Mouse (Mus musculus) thymus, postnatal 14 days (tissue): ENCODE measurements at regions not wholly inside any gene's neighbourhood (a gene's known extent, or its start where the extent isn't known, plus 50 kb on each side); places are given as distances from the start of the nearest gene placed in this dataset.
A peak's percentile ranks its signal among the peaks of the same experiment; 100 is the strongest.

Source experiments
- DNase-seq: peaks from one replicate; pipeline ENCODE4 v3.0.0; 2021

DNA sequence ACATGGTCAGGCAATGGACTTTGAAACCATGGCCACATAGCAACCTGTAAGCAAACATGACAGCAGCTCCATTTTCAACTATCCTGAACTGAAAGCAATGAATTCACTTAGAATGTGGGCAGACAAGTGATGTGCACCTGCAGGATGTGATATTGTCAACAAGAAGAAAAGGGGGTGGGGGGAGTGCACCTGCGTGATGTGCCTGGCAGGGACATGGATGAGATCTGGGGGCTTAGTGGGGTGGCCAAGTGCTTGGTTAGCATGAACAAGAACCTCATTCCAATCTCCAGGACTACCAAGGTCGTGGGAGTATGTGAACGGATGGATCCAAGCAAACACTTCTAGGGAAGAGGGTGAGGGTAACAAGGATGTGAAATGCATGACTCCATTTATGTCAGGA is 453.1 kb upstream of the Hs6st1 start:
- peak; percentile 85 for DNase-seq

GRCm38 (mm10) chr1:35619476-35619875 is 448.7 kb upstream of the Hs6st1 start:
- no peak for DNase-seq

DNA sequence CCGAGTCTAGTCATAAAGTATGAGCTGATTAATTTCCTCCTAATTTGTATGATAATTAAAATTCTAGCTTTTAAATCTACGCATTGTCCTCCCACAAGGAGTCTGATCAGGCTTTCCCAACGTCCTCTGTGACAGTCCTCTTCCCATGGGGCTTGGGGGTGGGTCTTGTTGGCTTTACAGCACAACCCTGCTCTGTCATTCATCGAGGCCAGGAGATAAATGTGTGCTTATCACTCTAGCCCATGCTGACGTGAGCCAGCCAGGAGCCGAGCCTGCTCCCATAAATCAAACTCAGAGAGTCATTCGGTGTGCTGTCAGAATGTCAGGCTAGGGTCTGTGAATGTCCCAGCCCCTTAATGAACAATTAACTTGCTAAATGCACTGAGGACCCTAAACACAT is 425.6 kb upstream of the Hs6st1 start:
- no peak for DNase-seq

- peak; percentile 84 for DNase-seq
Measured at GRCm38 (mm10) chr1:35653119-35653956, 414.9 kb upstream of the Hs6st1 start.

DNA sequence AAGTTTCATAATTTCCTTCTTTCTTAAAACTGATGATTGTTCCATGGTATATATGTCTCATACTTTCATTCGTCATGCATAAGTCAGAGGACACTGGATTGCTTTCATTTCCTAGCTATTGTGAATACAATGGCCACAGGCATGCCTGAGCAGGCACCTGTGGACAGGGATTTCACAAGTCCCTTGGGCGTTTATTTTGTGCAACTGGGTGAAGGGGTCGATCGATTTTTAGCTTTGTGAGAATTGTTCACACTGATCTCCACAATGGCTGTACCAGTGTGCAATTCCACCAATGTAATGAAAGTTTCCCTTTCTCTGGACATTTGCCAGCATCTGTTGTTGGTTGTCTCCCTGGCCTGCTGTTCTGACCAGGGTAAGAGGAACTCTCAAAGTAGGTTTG is 405.2 kb upstream of the Hs6st1 start:
- no peak for DNase-seq

GRCm38 (mm10) chr1:35673524-35673923 is 394.7 kb upstream of the Hs6st1 start:
- DNase-seq = no peak

GRCm38 (mm10) chr1:35673992-35674391 is 394.2 kb upstream of the Hs6st1 start:
- DNase-seq = no peak

DNA sequence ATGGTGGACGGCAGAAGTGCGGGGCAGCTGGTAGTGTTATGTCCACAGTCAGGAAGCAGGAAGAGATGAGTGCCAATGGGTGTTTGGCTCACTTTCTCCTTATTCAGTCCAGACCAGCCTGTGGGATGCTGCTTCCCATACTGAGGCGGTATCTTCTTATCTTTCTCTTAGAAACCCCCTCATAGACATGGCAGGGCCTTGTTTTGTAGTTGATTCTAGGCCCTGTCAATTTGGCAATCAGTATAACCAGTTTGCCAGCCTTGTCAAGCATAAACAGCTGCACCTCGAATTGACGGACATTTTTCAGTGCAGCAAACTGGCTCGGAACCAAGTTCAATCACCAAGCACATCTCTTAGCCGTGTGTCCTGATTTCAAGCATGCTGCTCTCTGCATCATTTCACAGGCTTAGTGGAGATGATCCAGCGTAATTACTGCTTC is 385.7 kb upstream of the Hs6st1 start:
- no peak for DNase-seq

DNA sequence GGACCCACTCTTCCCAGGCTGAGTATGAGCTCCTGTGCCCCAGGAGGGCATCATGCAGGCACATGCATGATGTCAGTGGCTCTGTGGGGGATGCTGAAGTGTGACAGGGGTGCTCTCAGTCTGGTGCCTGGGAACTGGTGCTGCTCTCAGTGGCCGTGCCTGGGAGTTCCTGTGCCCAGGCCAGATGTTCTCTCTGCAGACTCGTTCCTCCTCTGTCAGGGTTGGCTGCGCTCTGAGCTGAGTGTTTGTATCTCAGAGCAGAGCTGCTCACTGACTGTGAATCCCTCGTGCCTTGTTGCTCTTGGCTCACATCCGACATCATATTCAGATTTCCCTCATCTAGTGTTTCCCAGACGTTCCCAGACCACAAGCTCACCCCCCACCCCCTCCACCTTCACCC is 382.5 kb upstream of the Hs6st1 start:
- DNase-seq = peak; percentile 47

- no peak for DNase-seq
Measured at GRCm38 (mm10) chr1:35694349-35694748, 373.9 kb upstream of the Hs6st1 start.

GRCm38 (mm10) chr1:35694775-35695591 is 373.2 kb upstream of the Hs6st1 start:
- peak; percentile 43 for DNase-seq

GRCm38 (mm10) chr1:35697218-35697617 is 371.0 kb upstream of the Hs6st1 start:
- no peak for DNase-seq

DNA sequence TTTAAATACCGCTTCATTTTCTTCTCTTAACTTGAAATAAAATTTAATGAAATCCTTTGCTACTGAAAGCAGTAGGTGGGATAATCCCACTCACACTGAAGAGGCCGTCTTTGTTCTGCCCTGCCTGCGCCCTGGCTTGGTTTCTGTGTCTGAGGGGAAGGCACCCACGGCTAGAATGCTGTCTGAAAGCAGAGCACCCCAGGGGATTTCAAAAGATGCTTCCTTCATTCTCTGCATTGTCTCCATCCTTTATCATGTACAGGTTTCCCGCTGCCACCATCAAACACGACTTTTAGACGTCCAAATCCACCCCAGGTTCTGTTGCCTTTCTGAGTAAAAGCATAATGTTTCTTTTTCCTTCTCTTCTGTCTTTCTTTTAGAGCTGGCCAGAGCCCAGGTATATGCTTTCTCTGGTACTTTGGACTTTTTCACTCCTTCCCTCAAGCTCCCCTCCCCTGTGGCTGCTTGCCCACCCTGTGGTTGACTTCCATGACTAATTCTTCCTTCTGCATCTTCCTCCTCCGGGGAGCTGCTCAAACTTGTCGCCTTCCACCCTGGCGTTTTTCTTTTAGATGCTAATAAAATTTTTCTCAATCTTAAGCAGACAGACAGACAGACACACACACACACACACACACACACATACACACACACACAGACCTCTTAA is 370.2 kb upstream of the Hs6st1 start:
- DNase-seq = no peak

DNA sequence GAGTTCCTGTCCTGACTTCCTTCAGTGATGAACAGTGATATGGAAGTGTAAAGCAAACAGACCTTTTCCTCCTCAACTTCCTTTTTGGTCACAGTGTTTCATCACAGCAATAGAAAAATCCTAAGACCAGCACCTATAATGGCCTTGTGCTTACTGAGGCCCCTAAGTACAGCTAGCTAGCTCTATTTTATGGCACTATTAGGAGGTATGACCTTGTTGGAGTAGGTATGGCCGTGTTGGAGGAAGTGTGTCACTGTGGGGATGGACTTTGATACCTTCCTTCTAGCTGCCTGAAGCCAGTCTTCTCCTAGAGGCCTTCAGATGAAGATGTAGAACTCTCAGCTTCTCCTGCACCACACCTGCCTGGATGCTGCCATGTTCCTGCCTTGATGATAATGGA is 365.6 kb upstream of the Hs6st1 start:
- DNase-seq = no peak

GRCm38 (mm10) chr1:35706336-35706735 is 361.9 kb upstream of the Hs6st1 start:
- no peak for DNase-seq

GRCm38 (mm10) chr1:35708176-35708788 is 359.9 kb upstream of the Hs6st1 start:
- no peak for DNase-seq

DNA sequence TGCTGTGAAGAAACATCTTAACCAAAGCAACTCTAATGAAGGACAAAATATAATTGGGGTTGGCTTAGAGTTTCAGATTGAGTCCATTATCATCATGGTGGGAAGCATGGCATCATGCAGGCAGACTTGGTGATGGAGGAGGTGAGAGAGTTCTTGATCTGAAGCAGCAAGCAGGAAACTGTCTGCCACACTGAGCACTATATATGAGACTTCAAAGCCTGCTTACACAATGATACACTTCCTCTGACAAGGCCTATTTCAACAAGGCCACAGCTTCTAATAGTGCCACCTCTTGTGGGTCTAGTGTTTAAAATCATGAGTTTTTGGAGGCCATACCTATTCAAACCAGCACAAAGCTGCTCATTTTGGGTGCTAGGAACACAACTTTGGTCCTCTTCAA is 359.0 kb upstream of the Hs6st1 start:
- peak; percentile 18 for DNase-seq

- DNase-seq = no peak
Measured at GRCm38 (mm10) chr1:35713961-35714360, 354.2 kb upstream of the Hs6st1 start.

- peak; percentile 12 for DNase-seq
Measured at GRCm38 (mm10) chr1:35715931-35716330, 352.3 kb upstream of the Hs6st1 start.

DNA sequence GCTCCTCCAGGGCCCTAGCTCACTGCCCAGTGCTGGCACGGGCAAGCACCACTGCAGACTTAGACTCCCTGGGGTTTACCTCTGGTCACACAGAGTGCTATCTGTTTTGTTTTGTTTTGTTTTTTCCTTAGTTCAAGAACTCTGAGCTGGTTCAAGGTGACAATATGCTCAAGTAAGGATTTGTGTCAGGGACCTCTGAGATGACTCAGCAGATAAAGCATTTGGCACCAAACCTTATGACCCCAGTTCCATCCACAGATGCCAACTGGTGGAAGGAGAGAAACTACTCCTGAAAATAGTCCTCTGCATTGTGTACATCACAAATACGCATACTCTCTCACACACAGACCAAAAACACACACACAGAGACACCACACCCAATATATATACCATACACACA is 351.0 kb upstream of the Hs6st1 start:
- DNase-seq = no peak

DNA sequence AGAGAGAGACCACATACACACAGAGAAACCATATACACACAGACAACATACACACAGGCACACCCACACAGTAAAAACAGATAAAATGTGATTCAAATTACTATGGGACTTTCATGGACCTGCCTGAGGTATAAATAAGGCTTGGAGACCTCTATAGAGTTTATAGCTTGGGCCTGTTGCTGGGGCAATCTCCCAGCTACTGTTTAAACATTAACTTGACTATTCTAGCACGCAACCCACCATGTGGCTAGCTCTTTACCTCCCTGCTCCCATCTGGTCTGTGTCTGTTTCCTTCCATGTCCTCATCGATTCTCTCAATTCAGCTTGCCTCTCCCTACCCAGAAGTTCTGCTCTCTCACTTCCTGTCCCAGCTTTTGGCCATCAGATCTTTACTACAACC is 350.5 kb upstream of the Hs6st1 start:
- DNase-seq = no peak

DNA sequence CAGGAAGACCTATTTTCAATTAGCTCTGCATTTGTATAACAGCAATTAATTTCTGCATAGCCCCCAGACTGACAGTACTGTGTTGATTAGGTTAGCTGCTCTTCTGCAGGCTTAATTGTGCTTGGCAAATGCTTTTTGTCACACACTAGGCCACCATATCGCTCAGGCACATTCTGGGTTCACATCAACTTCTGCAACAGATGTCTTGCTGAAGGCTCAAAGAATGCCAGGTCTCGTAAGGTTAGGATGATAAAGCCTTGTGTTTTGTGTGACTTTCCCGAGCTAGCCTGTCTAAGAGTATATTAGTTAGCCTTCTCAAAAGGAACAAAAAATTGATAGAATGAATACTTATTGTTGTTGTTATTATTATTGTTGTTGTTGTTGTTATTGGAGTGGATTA is 348.1 kb upstream of the Hs6st1 start:
- DNase-seq = no peak

DNA sequence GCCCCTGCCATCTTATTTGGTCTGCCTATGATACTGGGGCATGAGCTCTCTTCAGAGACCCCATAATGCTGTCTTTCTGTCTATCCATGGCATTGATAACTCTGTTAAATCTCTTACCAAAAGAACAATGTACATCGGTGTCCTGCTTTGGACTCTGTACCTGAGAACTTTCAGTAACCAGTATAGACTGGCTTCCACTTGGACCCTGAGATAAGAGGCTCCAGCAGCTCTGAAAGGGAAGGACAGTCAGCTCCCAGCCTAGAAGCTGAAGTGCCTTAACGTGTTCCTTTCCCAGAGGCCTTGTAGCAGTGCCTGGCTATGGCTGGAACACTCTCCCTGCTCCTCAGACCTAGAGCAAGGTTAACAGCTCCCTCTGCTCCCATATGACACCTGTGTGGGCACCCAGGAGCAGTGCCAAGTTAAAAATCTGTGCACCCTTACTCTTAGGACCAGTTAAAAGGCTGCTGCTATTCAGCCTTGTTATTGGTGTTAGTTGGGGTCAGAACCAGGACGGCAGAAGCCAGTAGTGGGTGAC is 343.8 kb upstream of the Hs6st1 start:
- DNase-seq = no peak
